Mouse (Mus musculus): ENCODE data around the gene St5.

St5 gene

GRCm38 (mm10) chr7:109609565-109610345 is 93.7 kb downstream of the St5 start:
- DNase-seq (ENCODE audit: low spot score) = no peak

GRCm38 (mm10) chr7:109608831-109609230 is 94.6 kb downstream of the St5 start:
- DNase-seq (ENCODE audit: low spot score) = no peak

GRCm38 (mm10) chr7:109606994-109607610 is 96.3 kb downstream of the St5 start:
- no peak for DNase-seq (ENCODE audit: low spot score)

DNA sequence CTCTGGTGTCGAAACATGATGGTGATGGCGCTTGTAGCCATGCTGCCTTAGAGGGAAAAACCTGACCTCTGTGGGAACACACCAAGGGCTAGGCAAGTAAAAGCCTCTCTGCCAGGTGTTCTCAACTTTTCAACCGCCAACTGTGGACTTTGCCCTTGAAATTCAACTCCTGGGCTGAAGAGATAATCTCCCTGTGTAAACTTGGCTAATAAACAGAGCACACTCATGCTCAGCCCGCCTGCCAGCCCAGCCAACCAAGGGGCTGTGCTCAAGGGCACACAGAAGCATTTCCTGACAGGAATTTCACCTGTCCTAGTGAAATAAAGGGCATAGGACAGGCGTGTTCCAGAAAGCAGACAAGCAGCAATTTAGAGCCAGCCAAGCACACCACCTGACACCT is 100.8 kb downstream of the St5 start:
- DNase-seq (ENCODE audit: low spot score) = no peak

DNA sequence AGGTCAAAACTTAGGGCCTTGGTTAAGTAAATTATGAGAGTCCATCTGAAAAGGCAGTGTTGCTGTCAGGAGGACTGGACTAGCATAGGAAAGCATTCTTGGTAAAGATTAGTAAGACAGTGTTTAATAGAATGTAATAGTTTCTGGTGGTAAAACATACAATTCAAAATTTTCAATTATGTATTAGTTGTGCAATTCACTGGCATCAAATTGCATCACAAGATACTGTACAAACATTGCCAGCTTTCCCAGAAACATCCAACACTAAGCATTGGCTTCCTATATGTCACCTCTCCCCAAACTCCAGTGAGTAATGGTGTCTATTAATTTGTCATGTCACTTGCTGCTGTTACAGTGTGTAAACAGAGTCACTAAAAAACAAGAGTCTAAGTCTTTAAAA is 101.4 kb downstream of the St5 start:
- no peak for DNase-seq (ENCODE audit: low spot score)

DNA sequence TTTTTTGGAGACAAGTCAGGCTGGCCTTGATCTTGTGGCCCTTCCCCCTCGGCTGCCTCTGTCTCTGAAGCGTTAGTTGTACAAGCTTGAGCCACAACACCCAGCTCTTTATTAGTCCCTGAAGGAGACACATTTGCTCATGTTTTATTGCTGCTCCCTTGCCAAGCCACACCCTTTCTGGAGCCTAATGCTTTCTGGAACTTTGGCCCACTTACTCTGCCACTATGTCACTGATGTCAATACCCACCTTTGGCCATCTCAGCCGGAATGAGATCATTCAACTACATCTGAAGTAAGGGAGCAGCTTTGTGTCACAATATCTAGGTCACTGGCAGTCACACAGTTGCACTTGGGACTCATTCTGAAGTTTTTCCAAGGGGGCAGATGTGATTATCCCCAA is 102.7 kb downstream of the St5 start:
- no peak for DNase-seq (ENCODE audit: low spot score)

GRCm38 (mm10) chr7:109599998-109600397 is 103.4 kb downstream of the St5 start:
- no peak for DNase-seq (ENCODE audit: low spot score)

DNA sequence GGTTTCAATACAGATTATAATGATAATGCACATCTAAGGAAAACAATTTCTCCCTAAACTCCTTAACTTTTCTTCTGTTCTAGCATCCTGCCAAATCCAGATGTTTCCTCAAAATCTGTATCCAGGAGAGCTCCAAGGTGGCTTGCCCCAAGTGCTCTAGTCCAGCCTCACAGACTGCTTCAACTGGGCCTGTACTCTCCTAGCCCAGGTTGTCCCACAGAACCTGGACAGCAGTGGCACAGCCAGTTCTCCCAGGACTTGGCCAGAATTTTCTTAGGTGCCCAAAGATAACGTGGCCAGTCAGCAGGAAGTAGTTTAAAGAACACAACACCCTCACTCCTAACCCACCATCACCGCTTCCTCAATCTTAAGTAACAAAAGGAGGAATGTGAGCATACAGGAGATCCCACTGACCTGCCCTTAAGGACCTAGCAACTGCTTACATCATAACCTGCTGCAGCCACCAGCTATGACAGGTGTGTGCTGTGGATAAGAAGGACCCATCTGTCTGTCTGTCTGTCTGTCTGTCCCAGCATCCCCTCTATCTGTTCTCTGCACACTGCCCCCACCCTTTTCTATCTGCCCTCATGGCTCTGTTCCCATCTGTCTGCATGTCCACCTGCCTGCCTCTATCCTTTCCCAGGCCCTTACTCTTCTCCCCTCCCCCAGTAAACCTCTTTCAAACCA is 108.4 kb downstream of the St5 start:
- DNase-seq (ENCODE audit: low spot score) = no peak

DNA sequence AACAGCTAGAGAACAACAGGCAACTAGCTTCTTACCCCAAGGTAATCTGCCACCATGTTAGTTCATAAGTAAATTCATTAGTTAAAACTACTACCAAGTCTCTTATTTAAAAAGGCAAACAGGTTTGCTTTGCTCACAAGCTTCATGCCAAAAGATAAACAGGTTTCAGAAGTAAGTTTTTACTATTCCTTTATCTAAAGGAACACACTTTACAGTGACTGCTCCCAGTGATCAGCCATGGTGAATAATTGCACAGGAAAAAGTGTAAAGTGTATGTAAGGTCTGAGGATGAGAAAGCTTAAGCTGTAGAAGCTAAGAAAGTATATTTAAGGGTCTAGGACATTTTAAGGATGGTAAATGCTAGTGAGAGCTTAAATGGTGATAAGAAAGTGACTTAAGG is 109.4 kb downstream of the St5 start:
- DNase-seq (ENCODE audit: low spot score) = no peak

- no peak for DNase-seq (ENCODE audit: low spot score)
Observed at GRCm38 (mm10) chr7:109592184-109592583, 111.2 kb downstream of the St5 start.

GRCm38 (mm10) chr7:109590576-109590975 is 112.8 kb downstream of the St5 start:
- no peak for DNase-seq (ENCODE audit: low spot score)

- DNase-seq (ENCODE audit: low spot score) = no peak
Observed at GRCm38 (mm10) chr7:109588990-109589389, 114.4 kb downstream of the St5 start.

DNA sequence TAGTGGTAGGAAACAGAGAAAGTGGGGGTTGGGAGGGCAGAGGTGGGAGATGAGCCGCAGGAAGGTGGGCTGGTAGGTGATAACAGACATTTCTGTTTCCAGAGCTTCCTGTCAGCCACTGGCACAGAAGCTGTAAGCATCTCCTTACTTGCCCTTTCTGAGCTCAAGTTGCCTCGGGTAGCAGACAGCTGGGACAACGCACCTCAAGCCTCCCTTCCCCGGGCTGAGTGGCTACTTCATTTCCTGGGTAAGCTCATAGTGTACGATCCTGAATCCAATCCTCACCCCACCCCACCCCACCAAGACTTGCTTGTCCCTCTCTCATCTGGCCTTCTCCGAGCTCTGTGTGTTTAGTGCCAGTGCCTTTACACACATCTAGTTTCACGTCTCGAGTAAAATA is 115.3 kb downstream of the St5 start:
- DNase-seq (ENCODE audit: low spot score) = no peak

GRCm38 (mm10) chr7:109584467-109584866 is 118.9 kb downstream of the St5 start:
- DNase-seq (ENCODE audit: low spot score) = no peak

DNA sequence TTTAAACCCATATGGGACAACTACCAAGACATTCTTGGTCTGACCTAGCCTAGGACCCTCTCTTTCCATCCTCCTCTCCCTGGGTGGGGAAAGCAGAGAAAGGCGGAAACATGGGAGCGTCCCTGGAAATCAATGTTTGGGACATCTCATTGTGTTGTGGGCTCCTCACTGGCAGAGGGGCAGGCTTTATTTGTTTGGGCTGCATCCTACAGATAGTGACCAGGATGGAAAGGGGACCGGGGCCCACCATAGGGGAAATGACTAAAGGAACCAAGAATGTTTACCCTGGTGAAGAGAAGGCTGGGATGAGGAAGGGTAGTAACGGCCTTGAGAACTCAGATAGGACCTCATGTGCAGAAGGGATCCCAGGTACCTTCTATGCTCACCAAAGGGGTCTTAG is 122.9 kb downstream of the St5 start:
- no peak for DNase-seq (ENCODE audit: low spot score)

GRCm38 (mm10) chr7:109579585-109580307 is 123.7 kb downstream of the St5 start:
- DNase-seq (ENCODE audit: low spot score) = peak; percentile 68

DNA sequence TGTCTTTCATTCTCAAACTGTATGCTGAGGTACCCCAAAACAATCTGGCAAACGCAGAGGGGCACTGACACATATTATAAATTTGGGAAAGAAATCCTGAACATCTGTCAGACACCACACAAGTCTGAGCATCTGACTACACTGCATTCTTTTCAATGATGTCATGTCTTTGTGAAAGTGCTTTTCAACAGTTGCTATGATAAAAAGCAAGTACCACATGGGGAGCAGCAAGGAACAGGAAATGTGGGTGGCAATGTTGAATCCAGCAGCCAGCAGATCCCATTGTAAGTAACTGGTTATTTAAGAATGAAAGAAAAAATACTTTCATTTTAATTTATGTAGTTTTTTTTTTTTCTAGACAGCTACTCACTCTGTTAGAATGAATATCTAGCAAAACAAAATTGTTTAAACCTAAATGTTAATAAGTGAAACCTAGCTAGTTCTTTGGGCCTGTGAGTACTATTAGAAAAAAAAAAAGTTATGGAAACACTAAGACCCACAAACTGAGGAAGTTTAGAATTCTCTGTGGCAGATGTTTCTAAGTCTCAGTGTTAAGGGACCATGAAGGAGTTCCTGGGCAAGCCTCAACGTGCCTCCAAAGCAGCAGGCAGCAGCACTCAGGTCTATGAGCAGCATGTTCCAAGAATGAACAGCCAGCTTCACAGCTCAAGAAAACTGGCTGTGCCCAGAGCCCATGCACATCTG is 124.4 kb downstream of the St5 start:
- no peak for DNase-seq (ENCODE audit: low spot score)

- peak; percentile 64 for DNase-seq (ENCODE audit: low spot score)
Observed at GRCm38 (mm10) chr7:109576321-109577314, 126.8 kb downstream of the St5 start.

GRCm38 (mm10) chr7:109574166-109574565 is 129.2 kb downstream of the St5 start:
- no peak for DNase-seq (ENCODE audit: low spot score)

DNA sequence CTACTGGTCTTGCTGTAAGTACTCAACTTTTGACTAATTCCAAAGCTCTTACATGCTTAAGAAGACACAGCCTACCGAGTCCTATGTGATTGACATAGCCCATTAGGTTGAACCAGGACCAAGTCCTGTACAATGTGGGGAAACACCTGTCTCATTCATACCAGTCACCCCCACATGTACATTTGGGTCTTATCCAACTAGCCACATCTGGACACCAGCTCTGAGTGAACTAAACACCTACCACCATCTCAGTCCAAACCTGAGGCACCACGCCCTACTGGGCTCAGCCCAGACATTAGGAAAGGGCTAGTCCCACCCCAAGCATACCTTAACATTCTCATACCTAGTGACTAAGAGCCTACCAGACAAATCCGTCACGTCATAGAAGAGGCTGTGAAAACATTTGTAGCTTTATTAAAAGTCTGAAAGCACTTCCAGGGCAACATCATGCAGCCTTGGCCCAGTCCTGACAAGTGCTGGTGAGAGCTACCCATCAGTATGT is 135.0 kb downstream of the St5 start:
- no peak for DNase-seq (ENCODE audit: low spot score)
